Mouse (Mus musculus) bone marrow macrophage, adult 2 months (primary cell): ENCODE results near the gene Mrps26.

ENCODE experiments used
- CTCF ChIP-seq: IDR thresholded peaks from 2 replicates; pipeline ENCODE4 v1.5.1; 2012; ENCODE audit warnings: low read depth, mild to moderate bottlenecking, low read length, moderate library complexity
- POLR2A ChIP-seq: IDR thresholded peaks from 2 replicates; pipeline ENCODE4 v1.6.1; 2012; ENCODE audit warnings: mild to moderate bottlenecking, low read depth, low read length, borderline replicate concordance

GRCm38 (mm10) chr2:130589761-130590160 is 26.2 kb downstream of the Mrps26 start:
- TF ChIP-seq CTCF = no peak
- TF ChIP-seq POLR2A = no peak
